Mouse (Mus musculus): Measurements from ENCODE around the gene Sgca. TPM values are rescaled to one million over a fixed set of nuclear protein-coding genes. Genes with fewer than 3 reads are reported as not detected.
A peak's percentile ranks its signal among the peaks of the same experiment; 100 is the strongest.

The Sgca gene
- total RNA-seq, 2 experiments from 2014 or later, result 0.44 TPM; not detected in 1

GRCm38 (mm10) chr11:95008661-95009628 lies 32.8 kb upstream of the Sgca start:
- no peak for TF ChIP-seq CTCF (conservative IDR thresholded peaks at IDR 0.05)
- Histone ChIP-seq H3K4me3 (peak overlapping the region; percentile 77), H3K27ac (peak overlapping the region; percentile 80)
- DNase-seq (ENCODE audit: low spot score in 2 of 2), result no peak

DNA sequence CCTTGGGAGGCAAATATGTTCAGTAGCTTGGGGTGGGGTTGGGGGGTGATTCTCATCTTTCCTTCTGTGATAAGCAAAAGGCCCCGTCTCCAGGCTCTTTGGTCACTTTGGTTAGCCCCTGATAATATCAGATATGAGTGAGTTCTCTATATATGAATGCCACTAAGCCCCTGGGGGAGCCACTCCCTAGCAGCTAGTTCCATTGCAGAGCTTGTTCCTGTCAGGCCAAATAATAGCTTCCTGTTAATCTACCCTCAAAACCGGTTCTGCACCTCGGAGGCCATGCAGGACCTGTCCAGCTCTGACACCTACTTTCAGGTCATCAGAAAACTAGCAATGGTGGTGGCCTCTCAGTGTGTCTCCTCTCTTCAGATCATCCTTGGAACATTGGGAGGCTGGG lies 31.3 kb upstream of the Sgca start:
- no peak for TF ChIP-seq CTCF (conservative IDR thresholded peaks at IDR 0.05)

GRCm38 (mm10) chr11:95006525-95007219 lies 30.5 kb upstream of the Sgca start:
- H3K27ac ChIP-seq, result peak overlapping the region; percentile 100
- peak; percentile 57 for TF ChIP-seq CTCF (conservative IDR thresholded peaks at IDR 0.05)

More for the DNA sequence above, 31.3 kb upstream of the Sgca start:
- no peak for DNase-seq (ENCODE audit: low spot score in 2 of 2)
- no peak overlapping the region for H3K4me3 ChIP-seq
- H3K27ac ChIP-seq, result peak overlapping the region; percentile 100; the same call in 1 of the 2 replicates

GRCm38 (mm10) chr11:95006038-95006437 lies 29.9 kb upstream of the Sgca start:
- H3K4me3 ChIP-seq, result peak overlapping the region; percentile 47; the same call in 1 of the 2 replicates
- DNase-seq (ENCODE audit: low spot score in 2 of 2), result no peak
- H3K27ac ChIP-seq, result peak overlapping the region; percentile 100
- no peak for TF ChIP-seq CTCF (conservative IDR thresholded peaks at IDR 0.05)

More at GRCm38 (mm10) chr11:95006525-95007219, 30.5 kb upstream of the Sgca start:
- peak in 1 of 2 experiments; percentile 71 for DNase-seq (ENCODE audit: low spot score in 2 of 2)
- H3K4me3 ChIP-seq, result peak overlapping the region; percentile 47

- no peak overlapping the region for H3K4me3 ChIP-seq
- no peak for DNase-seq (ENCODE audit: low spot score in 2 of 2)
- peak overlapping the region; percentile 100; the same call in 1 of the 2 replicates for H3K27ac ChIP-seq
- no peak for TF ChIP-seq CTCF (conservative IDR thresholded peaks at IDR 0.05)
Observed at GRCm38 (mm10) chr11:95004937-95005198, 28.7 kb upstream of the Sgca start.

DNA sequence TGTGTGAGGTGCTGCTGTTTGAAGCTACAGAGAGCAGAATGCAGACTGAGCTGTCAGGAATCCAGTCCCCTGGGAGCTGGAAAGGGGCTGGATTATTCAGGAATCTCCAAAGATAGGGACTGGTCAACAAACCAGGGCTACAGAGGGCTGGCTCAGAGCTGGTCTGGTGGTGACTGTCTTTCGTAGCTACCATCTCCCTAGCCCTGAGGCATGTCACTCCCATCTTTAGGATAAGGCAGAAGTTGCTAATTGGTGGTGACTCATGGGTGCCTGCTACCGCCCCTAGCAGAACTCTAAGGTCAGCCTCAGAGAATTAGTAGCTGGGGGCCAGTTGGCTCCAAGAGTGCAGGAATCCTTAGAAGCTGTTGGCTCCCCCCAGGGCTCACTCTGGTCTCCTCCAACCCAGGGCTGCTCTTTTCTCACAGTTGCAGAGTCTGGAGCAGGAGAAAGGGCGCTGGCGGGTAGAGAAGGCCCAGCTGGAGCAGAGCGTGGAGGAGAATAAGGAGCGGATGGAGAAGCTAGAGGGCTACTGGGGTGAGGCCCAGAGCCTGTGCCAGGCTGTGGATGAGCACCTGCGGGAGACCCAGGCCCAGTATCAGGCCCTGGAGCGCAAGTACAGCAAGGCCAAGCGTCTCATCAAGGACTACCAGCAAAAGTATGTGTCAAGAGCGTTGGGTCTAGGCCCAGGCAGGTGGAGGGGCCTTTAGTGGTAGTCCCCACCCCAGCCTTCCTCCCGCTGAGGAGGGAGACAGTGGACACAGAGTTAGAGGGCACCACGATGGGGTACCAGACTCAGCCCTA lies 28.2 kb upstream of the Sgca start:
- peak overlapping the region; percentile 100 for H3K27ac ChIP-seq
- TF ChIP-seq CTCF (conservative IDR thresholded peaks at IDR 0.05), result no peak
- no peak for DNase-seq (ENCODE audit: low spot score in 2 of 2)
- no peak overlapping the region for H3K4me3 ChIP-seq

DNA sequence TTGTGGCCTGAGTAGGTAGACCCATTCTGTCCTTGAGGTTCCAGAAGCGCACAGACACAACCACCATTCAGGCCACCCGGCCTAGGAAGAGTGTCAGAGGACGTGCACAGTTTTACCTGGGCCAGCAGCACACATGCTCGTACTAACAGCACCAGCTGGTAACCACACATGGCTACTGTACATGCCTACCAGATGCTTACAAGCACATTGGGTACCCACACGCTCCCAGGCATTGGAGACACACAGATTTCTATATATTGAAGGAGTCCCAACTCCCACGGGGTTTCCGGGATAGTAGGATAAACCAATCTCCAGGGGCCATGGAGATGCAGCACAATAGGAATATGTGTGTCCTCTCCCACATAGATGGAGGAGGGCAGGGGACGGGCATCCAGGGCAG lies 26.6 kb upstream of the Sgca start:
- TF ChIP-seq CTCF (conservative IDR thresholded peaks at IDR 0.05), result no peak

GRCm38 (mm10) chr11:95001584-95002347 lies 25.6 kb upstream of the Sgca start:
- Histone ChIP-seq H3K27ac (peak overlapping the region; percentile 100), H3K4me3 (no peak overlapping the region)
- TF ChIP-seq CTCF (conservative IDR thresholded peaks at IDR 0.05), result no peak

More for the DNA sequence above, 26.6 kb upstream of the Sgca start:
- DNase-seq (ENCODE audit: low spot score in 2 of 2), result peak in 1 of 2 experiments; percentile 65
- Histone ChIP-seq H3K27ac (peak overlapping the region; percentile 100), H3K4me3 (no peak overlapping the region)

DNA sequence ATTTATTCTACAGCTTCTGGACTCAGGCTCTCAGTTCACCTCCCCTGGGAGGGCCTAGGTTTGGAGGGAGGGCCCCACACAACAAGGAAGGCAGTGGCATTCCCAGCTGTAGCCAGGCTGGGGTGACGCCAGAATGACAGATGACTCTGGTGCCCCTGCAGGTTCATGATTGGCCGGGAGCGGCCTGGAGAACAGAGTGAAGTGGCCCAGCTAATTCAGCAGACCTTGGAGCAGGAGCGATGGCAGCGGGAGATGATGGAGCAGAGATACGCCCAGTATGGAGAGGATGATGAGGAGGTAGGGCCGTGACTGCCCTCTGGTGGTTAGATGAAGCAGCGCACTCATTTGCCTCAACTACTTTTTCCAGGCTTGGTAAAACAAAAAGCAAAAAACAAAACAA lies 24.9 kb upstream of the Sgca start:
- TF ChIP-seq CTCF (conservative IDR thresholded peaks at IDR 0.05), result peak; percentile 96
- Histone ChIP-seq H3K4me3 (no peak overlapping the region), H3K27ac (peak overlapping the region; percentile 100)
- DNase-seq (ENCODE audit: low spot score in 2 of 2), result peak in 1 of 2 experiments; percentile 69

More at GRCm38 (mm10) chr11:95001584-95002347, 25.6 kb upstream of the Sgca start:
- no peak for DNase-seq (ENCODE audit: low spot score in 2 of 2)

DNA sequence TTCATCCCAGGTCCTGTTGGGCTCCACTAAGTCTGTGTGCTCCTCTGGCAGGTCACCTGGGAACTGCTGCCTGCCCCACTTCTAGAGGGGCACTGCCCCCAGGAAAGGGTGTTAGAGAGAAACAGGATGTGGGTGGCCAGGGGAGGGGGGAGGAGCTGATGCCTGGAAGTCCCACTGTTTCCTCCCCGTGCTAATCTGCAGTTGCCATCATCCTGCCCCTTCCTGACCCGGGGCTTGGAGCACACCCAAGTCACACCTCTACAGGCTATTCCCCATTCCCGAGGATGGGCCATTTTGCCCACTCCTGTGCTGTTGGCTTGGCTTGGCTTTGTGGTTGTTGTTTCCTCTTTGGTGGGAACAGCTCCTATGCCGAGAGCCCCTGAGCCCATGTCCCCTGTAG lies 24.4 kb upstream of the Sgca start:
- H3K4me3 ChIP-seq, result 0 out of 2 replicates have a peak overlapping the region, but pooled peaks have one; percentile 3
- DNase-seq (ENCODE audit: low spot score in 2 of 2), result no peak

GRCm38 (mm10) chr11:95000128-95000527 lies 24.0 kb upstream of the Sgca start:
- Histone ChIP-seq H3K4me3 (no peak overlapping the region), H3K27ac (peak overlapping the region; percentile 100)
- TF ChIP-seq CTCF (conservative IDR thresholded peaks at IDR 0.05), result no peak
- DNase-seq (ENCODE audit: low spot score in 2 of 2), result no peak

More for the DNA sequence above, 24.4 kb upstream of the Sgca start:
- peak overlapping the region; percentile 100 for H3K27ac ChIP-seq
- TF ChIP-seq CTCF (conservative IDR thresholded peaks at IDR 0.05), result no peak
